Mouse (Mus musculus) left cerebral cortex, adult 18-20 months (tissue): ENCODE results near the gene Trabd2b. TPM values are rescaled to one million over a fixed set of nuclear protein-coding genes. Genes with fewer than 3 reads are reported as not detected.

Experiments
- DNase-seq, 2 experiments: peaks; one replicate each; pipeline ENCODE4 v3.0.0; 2021 to 2022; ENCODE audit warnings: low spot score in 2 of 2, mixed read lengths in 1 of 2
- total RNA-seq, 2 experiments: library from RNA; stranded (reverse); gene quantifications; 2 replicates each; pipeline ENCODE4 v1.2.3; 2021

Gene Trabd2b
- total RNA-seq, 2 experiments from 2014 or later, result 5.2 to 5.4 TPM

- DNase-seq, result no peak
Observed at GRCm38 (mm10) chr4:114486885-114487531, 80.5 kb downstream of the Trabd2b start.

GRCm38 (mm10) chr4:114487701-114488100 lies 81.2 kb downstream of the Trabd2b start:
- peak in 1 of 2 experiments; percentile 52 for DNase-seq

GRCm38 (mm10) chr4:114492157-114492556 lies 85.6 kb downstream of the Trabd2b start:
- DNase-seq, result no peak

- no peak for DNase-seq
Observed at GRCm38 (mm10) chr4:114494035-114494434, 87.5 kb downstream of the Trabd2b start.

- DNase-seq, result no peak
Observed at GRCm38 (mm10) chr4:114495688-114496426, 89.3 kb downstream of the Trabd2b start.

- no peak for DNase-seq
Observed at GRCm38 (mm10) chr4:114499650-114500049, 93.1 kb downstream of the Trabd2b start.

- DNase-seq, result no peak
Observed at GRCm38 (mm10) chr4:114500317-114500716, 93.8 kb downstream of the Trabd2b start.

- no peak for DNase-seq
Observed at GRCm38 (mm10) chr4:114501048-114501447, 94.5 kb downstream of the Trabd2b start.

- no peak for DNase-seq
Observed at GRCm38 (mm10) chr4:114501611-114502010, 95.1 kb downstream of the Trabd2b start.

GRCm38 (mm10) chr4:114504227-114505041 lies 97.9 kb downstream of the Trabd2b start:
- DNase-seq, result no peak

GRCm38 (mm10) chr4:114509601-114510000 lies 103.1 kb downstream of the Trabd2b start:
- no peak for DNase-seq

GRCm38 (mm10) chr4:114511649-114512048 lies 105.1 kb downstream of the Trabd2b start:
- DNase-seq, result no peak

GRCm38 (mm10) chr4:114513149-114513548 lies 106.6 kb downstream of the Trabd2b start:
- peak; percentile 13 to 33 for DNase-seq

GRCm38 (mm10) chr4:114515330-114515771 lies 108.8 kb downstream of the Trabd2b start:
- peak; percentile 6 to 24 for DNase-seq

- no peak for DNase-seq
Observed at GRCm38 (mm10) chr4:114516651-114517050, 110.1 kb downstream of the Trabd2b start.

- DNase-seq, result no peak
Observed at GRCm38 (mm10) chr4:114518061-114518460, 111.5 kb downstream of the Trabd2b start.

- DNase-seq, result no peak
Observed at GRCm38 (mm10) chr4:114518571-114518970, 112.0 kb downstream of the Trabd2b start.

- DNase-seq, result no peak
Observed at GRCm38 (mm10) chr4:114519321-114519720, 112.8 kb downstream of the Trabd2b start.

- no peak for DNase-seq
Observed at GRCm38 (mm10) chr4:114519966-114520365, 113.4 kb downstream of the Trabd2b start.

GRCm38 (mm10) chr4:114523335-114524188 lies 117.0 kb downstream of the Trabd2b start:
- no peak for DNase-seq

- no peak for DNase-seq
Observed at GRCm38 (mm10) chr4:114531591-114531990, 125.1 kb downstream of the Trabd2b start.
